Mouse (Mus musculus): Measurements from ENCODE around the gene Fcho2. TPM values are rescaled to one million over a fixed set of nuclear protein-coding genes. Genes with fewer than 3 reads are reported as not detected.

Fcho2 gene
- 12.1 and 13.6 TPM in 2 replicates for total RNA-seq (2012; rRNA removed)

DNA sequence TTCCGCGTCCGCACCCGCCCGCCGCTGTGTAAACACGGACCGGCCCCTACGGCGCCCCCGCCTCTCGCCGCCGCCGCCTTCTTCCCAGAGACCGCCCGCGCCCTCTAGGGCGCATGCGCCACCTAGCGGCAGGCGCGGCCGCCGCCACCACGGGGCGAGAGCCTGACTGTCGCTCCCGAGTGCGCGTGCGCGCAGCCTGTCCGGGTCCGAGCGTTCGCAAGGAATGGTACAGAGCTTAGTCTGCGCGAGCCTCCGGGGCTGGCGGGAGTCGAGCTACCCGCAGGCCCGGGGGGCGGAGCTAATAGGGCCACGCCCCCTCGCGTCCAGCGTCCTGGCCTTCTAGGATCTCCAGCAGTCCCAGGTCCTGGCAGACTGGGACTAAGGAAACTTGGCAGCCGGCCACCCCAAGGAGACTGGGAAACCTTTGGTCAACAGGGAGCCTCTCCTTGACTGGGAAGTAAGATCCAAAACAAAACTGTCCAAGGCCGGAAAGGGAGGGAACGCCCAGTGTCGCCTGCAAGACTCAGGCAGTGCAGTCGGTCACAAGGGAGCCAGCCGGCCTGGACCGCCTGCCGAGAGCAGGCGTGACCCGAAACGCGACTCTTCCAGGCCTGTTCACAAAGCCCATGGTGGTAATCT lies at the start of gene Fcho2:
TSS of gene Fcho2 (minus strand) at position 303 of the 639 bp plus-strand sequence.
- in situ Hi-C loops (cut with MboI; ENCODE audit: low sequenced_read_pairs in 2 of 2, unreplicated experiment in 2 of 2): no loop called here
- Histone ChIP-seq H3K4me1 (ENCODE audit: control insufficient read depth in 2 of 2, insufficient read depth in 2 of 2, low read length in 2 of 2, poor library complexity in 1 of 2) (peaks cover 2 to 3% of the 10 kb centered on the region in 2 experiments; a peak in 2 of 4 replicates), H3K9me3 (ENCODE audit: control insufficient read depth, insufficient read depth, low read depth, low read length) (no peaks in the 10 kb centered on the region), H3K27ac (ENCODE audit: insufficient read depth, low read depth, low read length, poor library complexity, severe bottlenecking) (peak within 1 kb of the TSS; percentile 77), H3K4me3 (ENCODE audit: insufficient read depth in 1 of 2, low read depth in 1 of 2, low read length in 2 of 2, poor library complexity in 1 of 2, severe bottlenecking in 1 of 2) (peak within 1 kb of the TSS; percentile 78 to 90), H3K36me3 (ENCODE audit: control insufficient read depth, insufficient read depth, low read length, poor library complexity, severe bottlenecking) (no peaks in the 10 kb centered on the region), H3K9ac (ENCODE audit: insufficient read depth, low read depth, low read length, poor library complexity, severe bottlenecking) (peak within 1 kb of the TSS; percentile 96)
- peak; percentile 91 for DNase-seq (ENCODE audit: low read depth, low spot score)
- 0 out of 2 replicates have a peak, but pooled peaks have one; percentile 22 for TF ChIP-seq HCFC1 (IDR thresholded peaks at IDR 0.05; ENCODE audit: borderline replicate concordance, insufficient read depth, low read length)
- 0 out of 2 replicates have a peak, but pooled peaks have one; percentile 5 for TF ChIP-seq ZNF384 (IDR thresholded peaks at IDR 0.05; ENCODE audit: low read depth, low read length)
- TF ChIP-seq MAFK (IDR thresholded peaks at IDR 0.05; ENCODE audit: insufficient read depth, low read depth, low read length): no peak

GRCm38 (mm10) chr13:98855291-98855690 lies 40.0 kb upstream of the Fcho2 start:
- Histone ChIP-seq H3K36me3 (ENCODE audit: control insufficient read depth, insufficient read depth, low read length, poor library complexity, severe bottlenecking) (peaks cover 40% of the 10 kb centered on the region), H3K4me3 (ENCODE audit: insufficient read depth in 1 of 2, low read depth in 1 of 2, low read length in 2 of 2, poor library complexity in 1 of 2, severe bottlenecking in 1 of 2) (no peak overlapping the region), H3K27ac (ENCODE audit: insufficient read depth, low read depth, low read length, poor library complexity, severe bottlenecking) (no peak overlapping the region), H3K9me3 (ENCODE audit: control insufficient read depth, insufficient read depth, low read depth, low read length) (no peaks in the 10 kb centered on the region), H3K9ac (ENCODE audit: insufficient read depth, low read depth, low read length, poor library complexity, severe bottlenecking) (no peak overlapping the region), H3K4me1 (ENCODE audit: control insufficient read depth in 2 of 2, insufficient read depth in 2 of 2, low read length in 2 of 2, poor library complexity in 1 of 2) (no peaks in the 10 kb centered on the region)
- TF ChIP-seq ZC3H11A (IDR thresholded peaks at IDR 0.05; ENCODE audit: borderline replicate concordance, low read depth, low read length): no peak
- no peak for TF ChIP-seq ZNF384 (IDR thresholded peaks at IDR 0.05; ENCODE audit: low read depth, low read length)
- TF ChIP-seq HCFC1 (IDR thresholded peaks at IDR 0.05; ENCODE audit: borderline replicate concordance, insufficient read depth, low read length): no peak
- no peak for TF ChIP-seq MAFK (IDR thresholded peaks at IDR 0.05; ENCODE audit: insufficient read depth, low read depth, low read length)
- no peak for TF ChIP-seq CHD2 (IDR thresholded peaks at IDR 0.05; ENCODE audit: low read depth, low read length)
- DNase-seq (ENCODE audit: low read depth, low spot score): no peak
- in situ Hi-C loops (cut with MboI; ENCODE audit: low sequenced_read_pairs in 2 of 2, unreplicated experiment in 2 of 2): no loop called here

GRCm38 (mm10) chr13:98845794-98846193 lies 30.5 kb upstream of the Fcho2 start:
- no peaks in the 10 kb centered on the region for H3K9me3 ChIP-seq (ENCODE audit: control insufficient read depth, insufficient read depth, low read depth, low read length)
- DNase-seq (ENCODE audit: low read depth, low spot score): no peak
- no peak overlapping the region for H3K9ac ChIP-seq (ENCODE audit: insufficient read depth, low read depth, low read length, poor library complexity, severe bottlenecking)
- peaks cover 3% of the 10 kb centered on the region for H3K36me3 ChIP-seq (ENCODE audit: control insufficient read depth, insufficient read depth, low read length, poor library complexity, severe bottlenecking)
- in situ Hi-C loops (cut with MboI; ENCODE audit: low sequenced_read_pairs in 2 of 2, unreplicated experiment in 2 of 2): no loop called here
- no peak for TF ChIP-seq ZNF384 (IDR thresholded peaks at IDR 0.05; ENCODE audit: low read depth, low read length)
- TF ChIP-seq ZC3H11A (IDR thresholded peaks at IDR 0.05; ENCODE audit: borderline replicate concordance, low read depth, low read length): no peak
- no peak for TF ChIP-seq HCFC1 (IDR thresholded peaks at IDR 0.05; ENCODE audit: borderline replicate concordance, insufficient read depth, low read length)
- no peak for TF ChIP-seq MAFK (IDR thresholded peaks at IDR 0.05; ENCODE audit: insufficient read depth, low read depth, low read length)
- no peak for TF ChIP-seq CHD2 (IDR thresholded peaks at IDR 0.05; ENCODE audit: low read depth, low read length)
- H3K27ac ChIP-seq (ENCODE audit: insufficient read depth, low read depth, low read length, poor library complexity, severe bottlenecking): no peak overlapping the region
- 0 out of 4 replicates have a peak, but pooled peaks cover 0 to 2% of the 10 kb centered on the region in 2 experiments for H3K4me1 ChIP-seq (ENCODE audit: control insufficient read depth in 2 of 2, insufficient read depth in 2 of 2, low read length in 2 of 2, poor library complexity in 1 of 2)
- H3K4me3 ChIP-seq (ENCODE audit: insufficient read depth in 1 of 2, low read depth in 1 of 2, low read length in 2 of 2, poor library complexity in 1 of 2, severe bottlenecking in 1 of 2): no peak overlapping the region

DNA sequence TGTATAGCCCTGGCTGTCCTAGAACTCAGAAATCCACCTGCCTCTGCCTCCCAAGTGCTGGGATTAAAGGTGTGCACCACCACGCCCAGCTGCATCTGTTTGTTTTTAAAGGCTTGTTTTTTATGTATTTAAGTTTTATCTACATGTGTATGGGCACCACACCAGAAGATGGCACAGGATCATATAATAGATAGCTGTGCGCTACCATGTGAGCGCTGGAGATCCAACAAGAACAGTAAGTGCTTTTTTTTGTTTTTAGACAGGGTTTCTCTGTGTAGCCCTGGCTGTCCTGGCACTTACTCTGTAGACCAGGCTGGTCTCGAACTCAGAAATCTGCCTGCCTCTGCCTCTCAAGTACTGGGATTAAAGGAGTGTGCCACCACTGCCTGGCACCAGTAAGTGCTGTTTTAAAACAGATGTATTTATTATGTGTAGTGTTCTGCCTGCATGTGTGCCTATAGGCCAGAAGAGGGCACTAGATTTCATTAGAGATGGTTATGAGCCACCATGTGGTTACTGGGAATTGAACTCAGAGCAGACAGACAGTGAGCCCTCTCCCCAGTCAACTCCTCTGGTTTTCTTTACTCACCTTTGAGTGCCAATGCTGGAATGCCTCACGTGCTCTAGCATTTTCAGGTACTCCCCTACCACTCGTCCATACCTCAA lies 21.3 kb upstream of the Fcho2 start:
- no peak for DNase-seq (ENCODE audit: low read depth, low spot score)
- no peaks in the 10 kb centered on the region for H3K36me3 ChIP-seq (ENCODE audit: control insufficient read depth, insufficient read depth, low read length, poor library complexity, severe bottlenecking)

More for the DNA sequence above, 21.3 kb upstream of the Fcho2 start:
- Histone ChIP-seq H3K4me3 (ENCODE audit: insufficient read depth in 1 of 2, low read depth in 1 of 2, low read length in 2 of 2, poor library complexity in 1 of 2, severe bottlenecking in 1 of 2) (no peak overlapping the region), H3K27ac (ENCODE audit: insufficient read depth, low read depth, low read length, poor library complexity, severe bottlenecking) (no peak overlapping the region), H3K9ac (ENCODE audit: insufficient read depth, low read depth, low read length, poor library complexity, severe bottlenecking) (no peak overlapping the region), H3K4me1 (ENCODE audit: control insufficient read depth in 2 of 2, insufficient read depth in 2 of 2, low read length in 2 of 2, poor library complexity in 1 of 2) (peaks cover 2 to 6% of the 10 kb centered on the region in 2 experiments; a peak in 2 of 4 replicates), H3K9me3 (ENCODE audit: control insufficient read depth, insufficient read depth, low read depth, low read length) (no peaks in the 10 kb centered on the region)
- in situ Hi-C loops (cut with MboI; ENCODE audit: low sequenced_read_pairs in 2 of 2, unreplicated experiment in 2 of 2): no loop called here
- TF ChIP-seq ZNF384 (IDR thresholded peaks at IDR 0.05; ENCODE audit: low read depth, low read length) (no peak), HCFC1 (IDR thresholded peaks at IDR 0.05; ENCODE audit: borderline replicate concordance, insufficient read depth, low read length) (no peak), CHD2 (IDR thresholded peaks at IDR 0.05; ENCODE audit: low read depth, low read length) (no peak), ZC3H11A (IDR thresholded peaks at IDR 0.05; ENCODE audit: borderline replicate concordance, low read depth, low read length) (no peak), MAFK (IDR thresholded peaks at IDR 0.05; ENCODE audit: insufficient read depth, low read depth, low read length) (no peak)

Measured in ES-E14 (cell line).